Mouse (Mus musculus) skeletal muscle tissue, adult 2 months (tissue): ENCODE data around the gene Elovl1.
A peak's percentile ranks its signal among the peaks of the same experiment; 100 is the strongest.

Experiments
- DNase-seq: peaks from one replicate; pipeline ENCODE4 v3.0.0-alpha.2; 2012; ENCODE audit warnings: low read depth, low spot score

The Elovl1 gene

DNA sequence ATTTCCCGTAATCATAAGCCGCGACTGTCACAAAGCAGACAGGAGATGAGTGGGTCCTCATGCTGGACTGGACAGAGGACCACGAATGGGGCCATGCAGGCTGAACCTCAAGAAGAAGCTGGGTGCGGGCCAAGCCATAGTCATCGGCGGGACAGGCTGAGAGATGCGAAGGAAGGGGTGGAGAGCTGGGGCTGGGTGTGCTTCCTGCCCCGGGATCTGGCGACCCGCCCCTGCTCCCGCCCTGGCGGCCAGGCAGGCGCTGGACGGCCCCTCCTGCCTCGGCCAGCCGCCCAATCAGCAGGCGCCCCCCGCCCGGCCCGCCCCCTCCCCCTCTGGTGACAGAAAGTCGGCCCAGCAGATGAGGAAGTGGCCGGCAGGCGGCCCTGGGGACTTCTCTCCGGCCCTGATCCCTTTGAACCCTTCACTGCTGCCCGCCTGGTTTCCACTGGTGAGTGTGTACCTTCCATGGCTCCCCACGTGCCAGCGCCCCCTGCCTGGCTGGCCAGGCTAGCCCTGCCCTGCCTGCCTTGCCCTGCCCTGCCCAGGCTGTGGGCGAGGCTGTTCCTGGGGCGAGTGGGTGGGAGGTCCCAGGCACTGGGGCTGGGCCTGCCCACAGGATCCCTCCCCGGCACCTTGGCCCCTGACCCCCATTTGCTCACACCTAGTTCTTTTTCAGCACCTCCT is at the start of gene Elovl1:
TSS of gene Elovl1 (plus strand) at position 326 of the 684 bp plus-strand sequence.
- peak; percentile 82 for DNase-seq

DNA sequence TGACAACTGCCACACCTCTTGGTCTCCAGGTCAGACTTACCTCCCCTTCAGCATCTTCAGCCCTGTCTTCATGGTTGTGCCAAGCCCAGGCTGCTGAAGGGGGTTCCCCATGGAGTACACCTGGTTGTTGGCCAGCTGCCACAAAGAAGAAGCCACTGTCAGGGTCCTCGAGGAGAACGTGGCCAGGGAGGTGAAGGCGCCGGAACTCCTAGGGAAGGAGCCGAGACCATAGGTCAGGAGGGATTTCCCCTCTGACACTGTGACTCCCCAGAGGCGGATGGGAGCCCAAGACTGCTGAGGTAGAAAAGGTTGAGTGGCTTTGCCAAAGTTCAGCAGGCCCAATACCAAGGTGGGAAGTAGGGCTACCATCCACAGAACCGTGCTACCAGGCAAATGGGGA is 44.6 kb upstream of the Elovl1 start:
- no peak for DNase-seq

DNA sequence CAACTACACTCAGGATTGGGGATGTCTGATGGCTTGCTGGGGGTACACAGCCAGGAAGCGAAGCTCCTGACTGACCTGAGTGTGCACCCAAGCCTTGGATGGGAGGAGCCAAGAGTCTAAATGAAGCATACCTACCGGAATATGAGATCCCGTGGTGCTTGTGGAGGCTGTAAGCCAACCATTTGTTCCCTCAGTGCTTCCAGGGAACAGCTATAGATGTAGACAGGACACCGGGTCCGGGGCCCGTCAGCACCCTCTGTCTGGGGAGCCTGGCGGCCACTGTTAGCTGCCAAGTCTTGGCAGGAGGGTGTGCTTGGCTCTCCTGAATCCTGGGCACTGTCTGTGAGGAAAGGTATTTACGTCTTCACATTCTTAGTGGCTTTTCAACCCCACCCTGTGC is 40.6 kb upstream of the Elovl1 start:
- DNase-seq: no peak

DNA sequence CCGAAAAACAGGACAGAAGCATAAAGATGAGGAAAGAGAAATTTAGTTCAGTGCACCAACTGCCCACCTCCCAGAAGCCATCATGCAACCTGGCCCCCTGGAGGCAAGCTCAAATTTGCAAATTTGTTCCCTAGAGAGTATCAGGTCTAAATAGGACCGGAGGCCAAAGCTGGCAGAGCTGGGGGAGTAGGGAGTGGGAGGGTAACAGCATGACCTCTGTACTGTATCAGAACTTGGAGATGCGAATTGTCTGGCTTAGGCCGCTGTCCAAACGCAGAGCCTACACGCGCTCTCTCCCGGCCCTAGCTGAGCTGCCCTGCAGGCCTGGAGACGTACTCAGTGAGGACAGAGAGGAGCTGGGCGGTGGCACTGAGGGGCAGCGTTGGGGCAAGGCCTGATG is 37.7 kb upstream of the Elovl1 start:
- DNase-seq: no peak

DNA sequence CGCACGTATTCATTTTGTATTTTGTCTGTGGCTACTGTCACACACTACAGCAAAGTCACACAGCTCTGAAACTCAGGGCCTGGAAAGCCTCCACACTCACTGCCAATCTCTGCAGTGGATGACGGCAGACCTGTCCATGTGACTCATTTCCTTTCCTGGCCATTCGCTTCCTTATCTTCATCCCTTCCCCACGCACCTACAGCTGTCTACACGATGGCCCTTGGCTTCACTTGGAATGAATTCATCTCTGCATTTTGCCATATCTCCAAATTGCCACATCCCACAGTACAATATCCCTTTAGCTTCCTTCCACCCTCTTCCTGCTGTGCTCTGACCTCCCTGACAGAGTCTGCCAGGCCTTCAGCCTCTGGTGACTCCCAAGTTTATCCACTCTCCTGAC is 33.4 kb upstream of the Elovl1 start:
- no peak for DNase-seq

DNA sequence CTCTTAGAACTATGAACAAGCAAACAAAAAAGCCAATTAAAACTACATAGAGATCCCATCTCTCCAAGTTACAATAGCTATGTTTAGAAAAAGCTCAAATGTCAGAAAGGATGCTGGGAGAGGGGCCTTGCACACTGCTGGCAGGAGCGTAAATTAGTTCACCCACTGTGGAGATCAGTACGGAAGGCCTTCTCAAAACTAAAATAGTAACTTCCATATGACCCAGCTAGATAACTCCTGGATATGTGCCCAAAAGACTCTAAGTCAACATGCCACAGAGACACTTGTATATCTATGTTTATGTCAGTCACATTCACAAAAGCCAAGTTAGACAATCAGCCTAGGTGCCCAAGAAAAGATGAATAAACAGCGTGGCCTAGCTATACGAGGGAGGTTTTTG is 32.6 kb upstream of the Elovl1 start:
- no peak for DNase-seq

DNA sequence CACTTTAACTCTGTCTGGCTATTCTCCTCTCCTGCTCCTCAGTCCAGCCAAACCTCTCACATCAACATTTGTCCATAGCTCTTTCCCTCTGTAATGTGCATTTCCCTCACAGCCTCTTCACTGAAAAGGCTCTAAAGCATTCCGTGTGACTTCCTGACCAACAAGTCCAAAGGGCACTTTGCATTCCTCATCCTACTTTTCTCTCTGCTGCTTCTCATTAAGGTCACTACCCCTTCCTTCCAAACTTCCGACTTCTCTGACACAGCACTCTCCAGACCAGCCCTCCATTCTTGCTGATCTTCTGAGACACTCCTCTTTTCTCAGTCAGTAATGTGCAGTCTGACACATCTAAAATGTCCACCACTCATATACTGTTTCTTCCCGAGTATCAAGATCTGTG is 31.5 kb upstream of the Elovl1 start:
- no peak for DNase-seq

DNA sequence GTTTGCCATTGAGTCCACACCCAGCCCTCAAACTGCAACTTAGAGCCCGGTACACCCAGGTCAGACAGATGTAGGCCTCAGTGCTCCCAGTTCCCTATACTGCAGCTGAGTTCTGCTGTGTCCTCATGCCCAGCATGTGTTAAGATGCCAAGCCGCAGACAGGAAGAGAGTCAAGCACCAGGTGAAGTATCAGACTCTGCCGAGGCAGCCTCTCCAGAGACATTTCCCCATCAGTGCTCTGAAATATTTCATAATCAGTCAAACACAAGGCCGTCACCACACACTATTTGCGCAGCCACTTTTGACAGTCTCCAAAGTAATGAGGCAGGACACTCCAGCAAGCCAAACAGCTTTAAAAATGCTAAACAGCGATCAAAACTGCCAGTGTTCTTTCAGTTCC is 29.5 kb upstream of the Elovl1 start:
- no peak for DNase-seq

DNA sequence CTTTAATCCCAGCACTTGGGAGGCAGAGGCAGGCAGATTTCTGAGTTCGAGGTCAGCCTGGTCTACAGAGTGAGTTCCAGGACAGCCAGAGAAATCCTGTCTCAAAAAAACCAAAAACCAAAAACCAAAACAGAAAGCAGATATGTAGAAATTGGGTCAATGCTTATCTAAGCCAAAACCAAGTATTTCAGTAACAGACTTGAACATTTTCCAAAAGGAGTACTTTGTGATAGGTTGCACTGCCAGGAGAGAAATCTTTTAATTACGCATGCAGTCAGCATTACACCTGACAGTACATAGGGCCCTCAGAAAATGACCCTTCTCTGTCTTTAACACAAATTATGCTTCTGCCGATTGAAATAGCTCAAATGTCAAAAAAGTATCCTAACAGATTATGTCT is 26.5 kb upstream of the Elovl1 start:
- DNase-seq: no peak

DNA sequence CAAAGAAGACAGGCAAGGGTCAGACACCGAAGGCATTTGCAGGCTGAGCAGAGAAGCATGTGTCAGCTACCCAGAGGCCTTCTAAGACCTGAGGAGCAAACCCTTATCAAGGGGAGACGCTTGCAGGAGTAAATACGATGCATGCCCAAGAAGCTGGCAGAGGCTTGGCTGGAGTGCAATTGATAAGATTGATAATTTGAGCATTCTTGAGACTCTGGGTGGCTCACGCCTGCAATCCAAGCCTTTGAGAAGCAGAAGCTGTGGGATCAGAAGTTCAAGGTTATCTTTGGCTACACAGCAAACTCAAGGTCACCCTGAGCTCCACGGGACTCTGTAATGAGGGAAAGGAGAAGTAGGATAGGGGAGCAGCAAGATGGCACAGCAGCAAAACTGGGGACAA is 26.0 kb upstream of the Elovl1 start:
- no peak for DNase-seq

DNA sequence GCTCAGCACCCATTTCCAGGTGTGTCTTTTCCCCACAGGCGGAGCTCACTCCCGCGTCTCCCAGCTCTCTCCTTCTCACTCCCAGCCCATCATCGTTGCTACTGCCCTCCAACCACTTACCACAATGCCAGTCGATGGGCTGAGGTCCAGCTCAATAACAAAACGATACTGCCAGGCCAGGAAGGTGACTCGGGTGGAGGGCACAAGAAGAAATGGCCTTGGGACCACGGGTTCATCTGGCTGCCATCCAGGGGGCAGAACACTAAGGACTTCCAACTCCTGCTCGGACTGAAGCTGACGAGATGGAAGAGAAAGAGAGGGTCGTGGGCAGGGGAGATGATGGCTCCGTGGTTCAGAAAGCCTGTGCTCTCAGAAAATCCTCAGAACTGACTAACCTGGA is 25.2 kb upstream of the Elovl1 start:
- DNase-seq: no peak

DNA sequence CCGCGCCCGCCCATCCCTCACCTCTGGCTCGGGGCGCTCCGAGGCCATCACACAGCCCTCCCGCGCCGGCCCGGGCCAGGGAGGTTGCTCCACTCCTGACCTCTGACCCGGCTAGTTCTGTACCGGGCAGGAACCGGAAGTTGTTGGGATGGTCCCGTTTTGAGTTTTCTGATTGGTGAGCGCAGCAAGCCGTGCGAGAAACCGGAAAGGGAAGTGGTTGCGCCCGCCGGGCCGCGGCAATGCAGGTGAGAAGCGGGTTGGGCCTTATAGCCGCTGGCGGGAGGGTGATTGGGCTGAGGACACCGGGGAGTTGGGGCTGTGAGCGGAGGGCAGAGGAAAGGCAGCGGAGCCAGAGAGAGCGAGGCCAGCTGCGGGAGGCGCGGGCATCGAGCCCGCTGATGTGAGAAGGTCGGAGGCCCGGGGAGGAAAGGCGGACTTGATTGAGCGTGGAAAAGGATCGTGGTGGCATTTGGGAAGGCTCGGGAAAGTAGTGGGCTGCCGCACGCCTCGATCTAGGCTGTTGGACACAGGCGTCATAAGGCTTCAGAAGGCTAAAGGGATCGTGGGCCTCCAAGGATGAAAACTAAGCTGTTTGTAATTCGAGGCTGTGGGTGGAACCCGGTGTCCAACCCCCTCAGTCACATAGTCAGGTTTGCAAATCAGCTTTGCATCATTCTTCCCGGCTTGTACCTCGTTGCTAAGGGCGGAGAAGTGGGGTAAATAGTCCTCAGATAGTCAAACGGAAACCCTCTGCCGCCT is 18.6 kb upstream of the Elovl1 start, which contains the start of the genes Szt2 and Med8:
TSS of gene Szt2 (minus strand) at position 132 of the 759 bp plus-strand sequence.
TSS of gene Med8 (plus strand) at position 196 of the 759 bp plus-strand sequence.
- DNase-seq: peak; percentile 84

DNA sequence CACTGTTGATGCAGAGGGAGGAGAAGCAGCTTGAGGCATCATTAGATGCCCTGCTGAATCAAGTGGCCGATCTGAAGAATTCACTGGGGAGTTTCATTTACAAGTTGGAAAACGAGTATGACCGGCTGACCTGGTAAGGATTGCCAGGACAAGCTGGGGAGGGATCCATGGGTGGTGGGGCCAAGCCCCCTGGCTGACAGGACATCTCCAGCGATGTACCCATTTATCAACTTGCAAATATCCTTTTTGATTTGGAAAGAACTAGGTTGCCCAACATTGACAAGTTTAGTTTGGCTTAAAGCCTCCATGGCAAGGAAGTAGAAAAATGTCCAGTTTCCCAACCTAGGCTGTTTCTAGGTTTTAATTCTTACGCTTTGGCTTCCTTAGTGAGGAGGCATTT is 17.0 kb upstream of the Elovl1 start:
- DNase-seq: no peak

DNA sequence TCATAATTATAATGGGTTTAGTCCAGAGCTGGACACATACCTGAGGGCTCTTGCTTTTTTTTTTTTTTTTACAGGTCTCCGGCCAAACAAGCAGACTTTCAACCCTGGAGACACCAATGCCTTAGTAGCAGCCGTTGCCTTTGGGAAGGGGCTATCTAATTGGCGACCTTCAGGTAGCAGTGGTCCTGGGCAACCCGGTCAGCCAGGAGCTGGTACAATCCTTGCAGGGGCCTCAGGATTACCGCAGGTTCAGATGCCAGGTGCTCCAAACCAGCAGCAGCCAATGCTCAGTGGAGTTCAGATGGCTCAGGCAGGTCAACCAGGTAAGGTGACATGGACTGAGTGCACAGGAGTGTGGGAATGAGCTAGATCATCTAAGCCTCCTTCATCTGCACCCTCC is 14.3 kb upstream of the Elovl1 start:
- no peak for DNase-seq

DNA sequence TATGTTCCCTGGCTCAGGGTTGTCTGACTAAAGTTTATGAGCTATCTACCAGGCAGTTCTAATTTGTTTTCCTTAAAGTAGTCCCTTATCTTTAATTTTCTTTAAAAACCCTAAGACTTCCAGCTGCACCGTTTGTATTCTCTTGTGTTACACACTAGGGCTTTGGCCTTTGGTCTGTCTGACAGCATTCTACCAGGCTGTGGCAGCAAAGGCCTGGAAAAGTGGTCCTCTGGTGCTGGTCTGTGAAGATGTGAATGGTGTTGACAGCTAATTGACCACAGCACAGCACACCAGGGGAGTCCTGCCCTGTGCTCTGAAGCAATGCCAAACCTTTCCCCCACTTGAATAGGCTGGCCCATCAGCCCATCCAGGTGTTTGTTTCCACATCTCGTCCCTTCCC is 12.1 kb upstream of the Elovl1 start:
- no peak for DNase-seq

DNA sequence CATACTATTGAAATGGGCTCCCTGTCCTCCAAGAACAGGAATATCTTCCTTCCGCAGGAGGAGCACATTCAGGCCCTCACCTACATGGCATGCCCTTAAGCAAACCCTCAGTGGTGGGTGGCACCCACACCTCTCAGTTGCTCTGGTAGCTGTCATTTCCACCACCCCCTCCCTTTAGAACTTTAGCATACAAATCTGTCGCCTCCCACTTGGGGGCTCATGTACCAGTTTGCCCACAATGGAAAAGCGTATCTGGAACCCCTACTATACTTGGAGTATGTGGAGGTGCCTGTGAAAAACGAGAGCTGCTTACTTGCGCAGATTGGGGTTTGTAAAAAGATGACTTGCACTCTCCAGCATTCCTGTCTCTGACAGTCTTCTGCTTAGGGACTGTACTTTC is 11.6 kb upstream of the Elovl1 start:
- DNase-seq: no peak

DNA sequence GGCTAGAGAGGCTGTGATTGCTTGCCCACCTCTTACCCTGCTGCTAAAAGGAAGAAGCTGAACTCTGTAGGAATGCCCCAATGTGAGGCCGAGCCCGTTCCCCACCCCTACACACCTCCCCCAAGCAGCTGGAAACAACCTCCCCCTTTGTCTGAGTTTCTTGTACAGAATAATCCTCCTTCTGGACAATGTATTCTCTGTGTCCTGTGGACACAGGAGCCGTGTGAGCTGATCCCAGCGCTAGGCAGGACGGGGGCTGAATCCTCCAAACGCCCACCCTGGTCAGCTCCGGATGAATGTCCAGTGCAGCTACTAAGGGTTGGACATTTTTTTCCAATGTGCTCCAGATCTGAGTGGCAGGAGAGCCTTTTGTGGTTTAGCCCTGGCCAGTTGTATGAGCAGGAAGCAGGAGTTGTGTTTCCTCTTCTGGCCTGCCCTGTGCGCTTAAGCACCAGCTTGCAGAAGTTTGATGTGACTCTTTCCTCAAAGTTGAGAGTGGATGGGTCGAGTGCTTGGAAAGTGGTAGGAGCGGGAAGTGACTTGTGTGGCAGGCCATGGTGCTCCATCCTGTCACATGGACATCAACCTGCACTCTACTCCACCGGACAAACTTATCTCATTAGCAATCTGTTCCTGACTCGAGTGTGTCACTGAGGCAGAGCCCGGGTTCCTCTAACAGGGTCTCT is 10.6 kb upstream of the Elovl1 start:
- no peak for DNase-seq

DNA sequence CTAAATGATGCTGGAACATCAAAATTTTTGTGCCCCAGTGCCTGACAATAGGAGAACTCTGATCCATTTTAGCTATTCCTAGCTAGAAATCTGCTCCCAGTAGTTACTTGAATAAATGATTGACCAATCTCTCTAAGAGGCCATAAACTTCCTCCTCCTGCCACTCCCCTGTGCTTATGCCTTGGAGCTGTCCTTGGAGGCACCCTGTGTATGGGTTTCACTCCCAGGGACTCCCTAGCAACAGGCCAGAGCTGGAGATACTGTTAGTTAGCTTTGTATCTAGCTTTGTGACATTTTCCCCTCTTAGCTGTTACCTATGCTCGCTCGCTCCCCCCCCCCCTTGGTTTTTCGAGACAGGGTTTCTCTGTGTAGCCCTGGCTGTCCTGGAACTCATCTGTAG is 6.5 kb upstream of the Elovl1 start:
- DNase-seq: no peak

DNA sequence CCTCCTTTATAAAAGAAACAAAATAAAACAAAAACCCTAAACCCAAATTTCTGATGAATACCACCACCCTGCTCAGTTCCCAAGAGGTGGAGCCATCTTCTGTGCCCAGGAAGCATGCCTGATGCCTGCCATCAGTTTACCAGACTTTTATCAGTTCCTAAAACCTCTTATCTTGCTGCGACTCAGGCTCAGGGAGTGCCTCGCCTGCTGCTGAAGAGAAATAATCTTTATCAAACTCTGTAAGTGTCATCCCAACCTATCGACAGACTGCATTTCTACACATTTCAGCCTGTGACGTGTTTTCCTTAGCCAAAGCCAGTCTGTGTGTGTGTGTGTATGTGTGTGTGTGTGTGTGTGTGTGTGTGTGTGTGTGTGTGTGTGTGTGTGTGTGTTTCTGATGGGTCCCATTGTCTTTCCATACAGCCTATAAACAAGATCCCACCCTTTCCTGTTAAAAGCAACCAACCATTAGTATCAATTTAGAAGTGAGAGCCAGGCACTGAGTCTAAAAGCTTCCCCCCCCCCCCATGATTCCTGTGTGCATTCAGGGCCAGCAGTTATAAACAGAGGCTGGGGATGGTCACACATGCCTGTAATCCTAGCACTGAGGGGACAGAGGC is 3.2 kb upstream of the Elovl1 start:
- no peak for DNase-seq

DNA sequence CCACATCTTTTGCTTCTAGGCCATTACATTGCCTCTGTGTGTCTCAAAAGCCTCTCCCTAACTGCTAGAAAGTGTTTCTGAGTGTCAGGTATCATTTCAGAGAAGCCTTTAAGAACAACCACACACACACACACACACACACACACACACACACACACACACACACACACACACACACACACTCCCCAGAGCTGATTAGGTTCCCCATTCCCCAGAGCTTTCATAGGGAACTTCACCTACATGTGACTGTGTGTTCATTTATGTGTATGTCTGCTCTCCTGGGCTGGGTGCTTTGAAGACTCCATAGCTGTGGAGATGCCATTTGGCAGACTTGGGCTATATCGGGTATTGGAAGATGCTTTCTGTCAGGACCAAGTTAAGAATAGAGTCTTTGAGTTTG is 2.5 kb upstream of the Elovl1 start:
- DNase-seq: no peak

DNA sequence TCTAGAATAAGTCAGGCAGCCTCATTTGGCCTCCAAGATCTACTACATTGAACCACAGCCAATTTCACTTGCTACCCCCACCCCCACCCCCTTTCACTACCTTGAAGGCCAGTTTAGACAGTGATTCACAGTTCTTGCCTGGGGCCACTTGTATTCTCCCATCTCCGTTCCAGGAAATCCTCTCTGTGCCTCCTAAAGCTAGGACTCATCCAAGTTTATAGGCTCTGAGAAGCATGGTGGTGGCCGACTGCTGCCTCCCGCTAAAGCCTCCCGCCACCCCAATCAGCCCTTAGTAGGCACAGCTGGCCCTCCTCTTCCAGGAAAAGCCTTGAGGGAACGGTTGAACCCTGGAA is 502 bp upstream of the Elovl1 start:
- no peak for DNase-seq

DNA sequence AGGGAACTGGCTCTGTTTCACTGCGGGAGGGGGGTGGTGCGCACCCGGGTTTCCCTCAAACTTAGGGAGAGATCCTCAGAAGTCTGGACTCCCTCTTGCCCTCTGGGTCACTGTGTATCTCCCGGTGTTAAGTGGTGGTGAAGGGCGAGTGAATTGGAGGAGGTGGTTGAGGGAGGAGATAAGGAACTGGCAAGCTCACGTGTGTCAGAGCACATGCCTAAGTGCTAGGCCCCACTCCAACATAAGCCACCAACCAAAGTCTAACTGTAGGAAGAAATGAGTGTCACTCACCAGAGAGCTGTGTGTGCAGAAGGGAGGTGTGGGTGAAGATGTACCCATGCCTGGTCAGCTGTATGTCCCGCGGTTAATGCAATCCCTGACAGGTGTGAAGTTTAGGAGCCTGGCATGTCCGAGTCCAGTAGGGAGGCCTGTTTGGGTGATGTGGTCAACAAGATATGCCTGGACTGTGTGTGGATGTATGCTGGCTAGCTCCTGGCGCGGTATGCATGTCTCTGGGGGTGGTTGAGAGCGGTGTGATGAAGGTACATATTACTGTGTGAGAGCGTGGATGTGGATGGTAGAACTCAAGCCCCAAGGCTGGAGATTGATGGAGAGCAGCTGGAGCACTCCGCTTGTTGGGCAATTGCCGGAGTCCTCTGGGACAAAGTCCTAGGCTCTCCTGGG is 780 bp downstream of the Elovl1 start:
- no peak for DNase-seq
